Mouse (Mus musculus) ovary, postnatal 36 days (tissue): Measurements from ENCODE around the gene Mei1.

Experiments
- DNase-seq: peaks from one replicate; pipeline ENCODE4 v3.0.0; 2022; ENCODE audit warnings: low spot score, mixed read lengths

The Mei1 gene

GRCm38 (mm10) chr15:82175091-82175490 lies 105.3 kb downstream of the Mei1 start:
- no peak for DNase-seq
